Mouse (Mus musculus): ENCODE results near the gene Procr. TPM values are rescaled to one million over a fixed set of nuclear protein-coding genes. Genes with fewer than 3 reads are reported as not detected.
A peak's percentile ranks its signal among the peaks of the same experiment; 100 is the strongest.

Procr gene
- total RNA-seq (2014; rRNA removed) (1.1 and 1.4 TPM in 2 replicates), polyA plus RNA-seq (2015; fragmentation: Nextera tagmentation; extraction: Ambion mirVana) (1.6 and 2.6 TPM in 2 replicates)

DNA sequence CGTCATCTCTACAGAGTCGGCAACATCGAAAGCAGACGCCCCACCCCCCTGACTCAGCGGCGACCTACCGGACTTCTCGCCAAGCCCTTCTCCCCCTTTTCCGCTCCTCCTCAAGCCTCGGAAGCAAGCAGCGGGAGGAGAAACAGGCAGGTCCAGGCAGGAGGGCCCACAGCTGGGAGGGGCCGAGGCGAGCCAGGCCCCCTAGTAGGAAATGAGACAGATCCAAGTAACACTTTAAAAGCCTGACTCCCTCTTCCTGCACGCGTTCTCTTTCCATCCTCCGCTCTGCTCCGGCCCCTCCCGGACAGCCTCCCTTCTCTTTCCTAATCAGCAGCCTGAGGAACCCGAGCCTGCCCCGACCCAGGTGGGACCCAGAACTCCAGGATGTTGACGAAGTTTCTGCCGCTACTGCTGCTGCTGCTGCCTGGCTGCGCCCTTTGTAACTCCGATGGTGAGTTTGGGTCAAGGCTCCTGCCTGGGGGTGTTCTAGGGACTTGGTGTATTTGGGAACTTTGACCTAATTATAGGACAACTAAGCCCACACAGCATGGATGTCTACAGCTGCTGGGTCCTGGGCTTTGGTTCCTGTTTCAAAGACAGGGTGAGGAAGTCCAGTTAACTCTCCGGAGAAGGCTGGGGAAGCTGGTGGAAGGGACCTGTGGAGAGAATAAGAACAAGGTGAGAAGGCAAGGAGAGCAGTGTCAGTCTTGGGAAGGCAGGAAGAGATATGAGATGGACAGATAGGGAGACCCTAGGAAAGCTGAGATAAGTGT is at the start of gene Procr:
TSS of gene Procr (plus strand) at position 104 of the 773 bp plus-strand sequence.
- Histone ChIP-seq H3K27me3 (ENCODE audit: insufficient read depth, low read length) (no peaks in the 10 kb centered on the region), H3K9ac (replicated peaks; ENCODE audit: low read length) (0 out of 2 replicates have a peak within 1 kb of the TSS, but pooled peaks have one; percentile 33), H3K4me2 (ENCODE audit: low read depth, low read length) (peak within 1 kb of the TSS; percentile 58), H3K4me1 (ENCODE audit: insufficient read depth, low read length) (no peaks in the 10 kb centered on the region), H3K36me3 (ENCODE audit: insufficient read depth, low read length) (no peaks in the 10 kb centered on the region), H3K4me3 (ENCODE audit: low read length) (peak within 1 kb of the TSS; percentile 35), H3K9me3 (ENCODE audit: low read length) (no peaks in the 10 kb centered on the region), H3K27ac (no peak within 1 kb of the TSS)
- 5% methylated on average over 24 of the region's 25 CpGs for WGBS
- ATAC-seq (no peak), DNase-seq (ENCODE audit: low spot score) (peak; percentile 4)
- no peak for TF ChIP-seq CTCF (IDR thresholded peaks at IDR 0.05; ENCODE audit: low read depth)

DNA sequence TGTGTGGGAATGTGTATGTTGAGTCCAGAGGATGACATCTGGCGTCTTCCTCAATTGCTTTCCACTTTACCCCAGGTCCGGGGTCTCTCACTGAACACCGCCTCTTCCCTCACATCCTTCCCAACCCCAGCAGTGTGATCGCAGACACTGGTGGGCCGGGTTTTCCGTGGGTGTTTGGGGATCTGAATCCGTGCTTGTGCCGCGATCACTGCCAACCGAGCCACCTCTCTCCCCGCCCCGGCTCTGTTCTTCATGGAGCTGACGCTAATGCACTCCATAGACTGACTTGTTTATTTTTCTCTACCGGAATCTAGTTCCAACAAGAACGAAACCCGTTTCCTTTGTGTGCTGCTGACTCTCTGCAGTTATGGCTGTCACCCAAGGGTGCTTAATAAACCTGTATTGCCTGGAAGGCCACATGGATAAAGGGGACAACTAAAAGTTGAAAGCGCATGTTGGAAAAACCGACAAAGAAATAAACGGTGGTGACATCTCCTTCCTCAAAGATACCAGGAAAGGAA is 49.5 kb upstream of the Procr start:
- H3K4me2 ChIP-seq (ENCODE audit: low read depth, low read length) = no peak overlapping the region
- TF ChIP-seq CTCF (IDR thresholded peaks at IDR 0.05; ENCODE audit: low read depth) = no peak
- no peaks in the 10 kb centered on the region for H3K4me1 ChIP-seq (ENCODE audit: insufficient read depth, low read length)
- H3K27me3 ChIP-seq (ENCODE audit: insufficient read depth, low read length) = no peaks in the 10 kb centered on the region
- H3K9ac ChIP-seq (replicated peaks; ENCODE audit: low read length) = no peak overlapping the region
- H3K27ac ChIP-seq = no peak overlapping the region
- ATAC-seq (no peak), DNase-seq (ENCODE audit: low spot score) (no peak)
- no peak overlapping the region for H3K4me3 ChIP-seq (ENCODE audit: low read length)
- 93% methylated on average over 19 of the region's 19 CpGs for WGBS
- peaks cover 27% of the 10 kb centered on the region for H3K36me3 ChIP-seq (ENCODE audit: insufficient read depth, low read length)
- H3K9me3 ChIP-seq (ENCODE audit: low read length) = no peaks in the 10 kb centered on the region

DNA sequence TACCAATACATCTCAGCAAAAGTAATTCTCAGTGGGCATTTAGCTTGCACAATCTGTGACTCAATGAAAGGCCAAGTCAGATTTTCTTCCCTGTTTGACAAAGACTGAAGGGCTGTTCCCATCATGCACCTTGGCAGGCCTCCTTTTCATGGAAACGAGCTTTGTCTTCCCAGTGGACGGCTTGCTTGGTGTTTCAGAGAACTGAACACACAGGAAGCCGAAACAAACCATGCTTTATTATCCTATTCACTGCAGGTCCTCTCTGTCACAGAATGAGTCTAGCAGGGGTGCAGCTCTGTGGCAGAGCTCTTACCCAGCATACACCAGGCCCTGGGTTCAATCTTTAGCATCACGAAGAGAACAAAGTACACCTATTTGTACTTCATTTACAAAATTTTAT is 47.3 kb upstream of the Procr start:
- Histone ChIP-seq H3K9me3 (ENCODE audit: low read length) (no peaks in the 10 kb centered on the region), H3K27me3 (ENCODE audit: insufficient read depth, low read length) (no peaks in the 10 kb centered on the region), H3K4me3 (ENCODE audit: low read length) (no peak overlapping the region), H3K36me3 (ENCODE audit: insufficient read depth, low read length) (peaks cover 41% of the 10 kb centered on the region), H3K4me1 (ENCODE audit: insufficient read depth, low read length) (no peaks in the 10 kb centered on the region), H3K9ac (replicated peaks; ENCODE audit: low read length) (no peak overlapping the region), H3K27ac (no peak overlapping the region), H3K4me2 (ENCODE audit: low read depth, low read length) (no peak overlapping the region)
- WGBS = 20% methylated on average over 4 of the region's 4 CpGs
- no peak for ATAC-seq
- DNase-seq (ENCODE audit: low spot score) = no peak
- TF ChIP-seq CTCF (IDR thresholded peaks at IDR 0.05; ENCODE audit: low read depth) = no peak

DNA sequence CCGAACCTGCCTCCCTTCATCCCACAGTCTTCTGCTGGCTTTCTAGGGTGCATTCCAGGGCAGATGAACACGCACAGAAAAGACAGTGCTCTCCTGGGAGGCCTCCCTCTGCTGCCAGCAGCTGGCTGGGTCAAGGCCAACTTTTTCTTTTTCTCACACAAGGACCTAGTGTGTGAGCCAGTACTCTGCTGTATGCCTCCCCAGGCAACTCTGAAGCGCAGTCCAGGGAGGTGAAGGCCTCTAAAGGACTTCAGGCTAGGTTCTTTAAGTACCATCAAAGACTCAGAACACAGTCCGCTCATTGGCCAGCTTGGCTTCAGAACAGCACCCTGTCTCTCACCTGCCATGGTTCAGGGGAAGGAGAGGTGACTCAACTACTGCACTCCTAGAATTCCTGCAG is 43.7 kb upstream of the Procr start:
- 0 out of 2 replicates have a peak overlapping the region, but pooled peaks have one; percentile 15 for H3K9ac ChIP-seq (replicated peaks; ENCODE audit: low read length)
- TF ChIP-seq CTCF (IDR thresholded peaks at IDR 0.05; ENCODE audit: low read depth) = no peak
- H3K27me3 ChIP-seq (ENCODE audit: insufficient read depth, low read length) = no peaks in the 10 kb centered on the region
- no peak overlapping the region for H3K4me3 ChIP-seq (ENCODE audit: low read length)
- H3K36me3 ChIP-seq (ENCODE audit: insufficient read depth, low read length) = peaks cover 51% of the 10 kb centered on the region
- no peaks in the 10 kb centered on the region for H3K4me1 ChIP-seq (ENCODE audit: insufficient read depth, low read length)
- ATAC-seq (peak; percentile 74; the same call in 1 of the 2 replicates), DNase-seq (ENCODE audit: low spot score) (peak; percentile 66)
- H3K9me3 ChIP-seq (ENCODE audit: low read length) = no peaks in the 10 kb centered on the region
- peak overlapping the region; percentile 45 for H3K27ac ChIP-seq
- WGBS = 59% methylated on average over 4 of the region's 4 CpGs
- no peak overlapping the region for H3K4me2 ChIP-seq (ENCODE audit: low read depth, low read length)

DNA sequence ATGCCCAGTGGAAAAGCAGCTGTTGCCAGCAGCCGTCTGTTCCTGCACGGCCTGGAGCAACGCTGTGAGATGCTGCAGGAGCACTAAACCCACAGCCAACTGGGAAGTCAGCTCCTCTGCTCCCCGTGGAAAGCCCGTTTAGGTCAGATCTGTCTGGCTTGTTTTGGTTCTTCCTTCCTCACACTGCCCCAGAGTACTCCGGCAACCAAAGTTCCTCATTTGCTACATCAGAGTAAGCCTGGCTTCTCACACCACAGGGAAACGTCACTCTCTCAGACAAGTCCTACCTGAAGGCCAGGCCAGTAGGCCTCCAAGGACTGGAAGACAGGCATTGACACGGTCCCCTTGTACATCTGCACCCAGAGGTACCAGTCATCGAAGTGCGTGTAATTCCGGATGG is 40.4 kb upstream of the Procr start:
- Histone ChIP-seq H3K9ac (replicated peaks; ENCODE audit: low read length) (no peak overlapping the region), H3K9me3 (ENCODE audit: low read length) (no peaks in the 10 kb centered on the region), H3K27ac (no peak overlapping the region), H3K27me3 (ENCODE audit: insufficient read depth, low read length) (no peaks in the 10 kb centered on the region), H3K36me3 (ENCODE audit: insufficient read depth, low read length) (peaks cover 61% of the 10 kb centered on the region), H3K4me3 (ENCODE audit: low read length) (no peak overlapping the region), H3K4me1 (ENCODE audit: insufficient read depth, low read length) (no peaks in the 10 kb centered on the region), H3K4me2 (ENCODE audit: low read depth, low read length) (no peak overlapping the region)
- WGBS = 86% methylated on average over 11 of the region's 11 CpGs
- no peak for TF ChIP-seq CTCF (IDR thresholded peaks at IDR 0.05; ENCODE audit: low read depth)
- DNase-seq (ENCODE audit: low spot score) = no peak
- no peak for ATAC-seq

DNA sequence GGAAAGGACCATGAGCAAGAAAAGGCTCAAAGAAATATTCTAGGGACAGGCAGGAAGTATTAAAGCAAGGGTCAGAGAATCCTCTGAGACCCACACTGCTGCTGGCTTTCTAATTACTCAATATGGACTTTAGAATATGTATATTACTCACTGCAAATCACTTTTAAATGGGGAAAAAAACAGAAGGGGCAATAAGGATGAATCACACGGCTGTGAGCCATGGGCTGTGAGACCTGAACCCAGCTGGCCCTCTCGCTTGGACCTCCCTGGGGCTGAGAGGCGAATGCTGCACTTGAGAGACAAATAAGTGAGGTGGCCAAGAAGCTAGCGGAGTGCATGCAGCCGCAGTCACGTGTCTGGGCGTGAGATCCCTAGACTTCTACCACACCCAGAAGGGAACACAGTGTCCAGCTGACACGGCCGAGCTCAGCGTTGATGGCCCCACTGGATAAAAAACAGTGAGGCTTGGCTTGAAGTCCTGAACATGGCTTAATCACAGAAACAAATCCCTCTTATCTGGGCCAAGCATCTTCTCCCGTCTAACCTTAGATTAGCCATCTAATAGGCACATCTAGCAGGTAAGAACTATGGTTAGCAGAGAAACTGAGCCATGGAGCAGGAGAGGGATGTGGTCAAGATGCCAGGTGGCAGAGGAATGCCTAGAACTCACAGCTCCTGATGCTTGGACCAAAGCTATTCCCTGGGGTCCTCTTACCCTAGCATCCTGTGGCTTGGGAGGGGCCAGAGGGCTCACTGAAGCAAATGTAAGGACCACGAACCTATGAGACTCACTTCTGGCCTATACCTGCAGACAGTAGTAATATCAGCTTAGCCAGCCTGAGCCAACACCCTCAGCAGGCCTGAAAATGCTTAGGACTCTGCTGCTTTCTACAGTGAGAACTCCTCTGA is 33.6 kb upstream of the Procr start:
- DNase-seq (ENCODE audit: low spot score) (no peak), ATAC-seq (no peak)
- H3K27ac ChIP-seq = no peak overlapping the region
- no peak for TF ChIP-seq CTCF (IDR thresholded peaks at IDR 0.05; ENCODE audit: low read depth)
- no peaks in the 10 kb centered on the region for H3K9me3 ChIP-seq (ENCODE audit: low read length)
- peaks cover 39% of the 10 kb centered on the region for H3K36me3 ChIP-seq (ENCODE audit: insufficient read depth, low read length)
- H3K4me3 ChIP-seq (ENCODE audit: low read length) = no peak overlapping the region
- H3K9ac ChIP-seq (replicated peaks; ENCODE audit: low read length) = no peak overlapping the region
- no peak overlapping the region for H3K4me2 ChIP-seq (ENCODE audit: low read depth, low read length)
- H3K27me3 ChIP-seq (ENCODE audit: insufficient read depth, low read length) = no peaks in the 10 kb centered on the region
- 90% methylated on average over 12 of the region's 12 CpGs for WGBS
- H3K4me1 ChIP-seq (ENCODE audit: insufficient read depth, low read length) = no peaks in the 10 kb centered on the region
